Mouse (Mus musculus) cortical plate, adult 2 months (tissue): ENCODE results near the gene 1810043G02Rik.

Experiments used
- CTCF ChIP-seq: fragments of 200-500 bp; IDR thresholded peaks from 2 replicates; pipeline ENCODE4 v1.5.1; 2011; ENCODE audit warnings: mild to moderate bottlenecking, control low read depth, low read length; ENCODE audit not compliant: insufficient read depth; ENCODE audit errors: extremely low read depth
- POLR2A ChIP-seq: fragments of 200-500 bp; IDR thresholded peaks from 2 replicates; pipeline ENCODE4 v1.6.1; 2011; ENCODE audit warnings: mild to moderate bottlenecking, low read length, control low read depth; ENCODE audit not compliant: insufficient read depth; ENCODE audit errors: extremely low read depth

- TF ChIP-seq CTCF (no peak), POLR2A (no peak)
Measured at GRCm38 (mm10) chr10:77974323-77974722, 4.0 kb upstream of the 1810043G02Rik start.
